Mouse (Mus musculus) left cerebral cortex, postnatal 25 days (tissue): ENCODE measurements around the gene Sdk2. TPM values are rescaled to one million over a fixed set of nuclear protein-coding genes. Genes with fewer than 3 reads are reported as not detected.

ENCODE experiments used
- DNase-seq, 2 experiments: peaks; one replicate each; pipeline ENCODE4 v3.0.0; 2022; ENCODE audit warnings: low spot score in 2 of 2, mixed read lengths in 1 of 2
- intact Hi-C: fragments of 180-260 bp; cut with DNase I; formaldehyde crosslinking; loops from one replicate; pipeline ENCODE4 v1.15.1; 2025
- total RNA-seq, 2 experiments: library from RNA; stranded (reverse); gene quantifications; 2 replicates each; pipeline ENCODE4 v1.2.3; 2021

Sdk2 gene
- total RNA-seq, 2 experiments from 2014 or later = 29.1 to 30.1 TPM

- intact Hi-C loops = no loop called here
- DNase-seq = no peak
These were observed 329.8 kb downstream of the Sdk2 start for GRCm38 (mm10) chr11:113736848-113737552.

- intact Hi-C loops = no loop called here
These were observed 331.7 kb downstream of the Sdk2 start for GRCm38 (mm10) chr11:113735151-113735550.

GRCm38 (mm10) chr11:113733631-113734364 is 333.0 kb downstream of the Sdk2 start:
- intact Hi-C loops = no loop called here
- no peak for DNase-seq

More at GRCm38 (mm10) chr11:113735151-113735550, 331.7 kb downstream of the Sdk2 start:
- no peak for DNase-seq

GRCm38 (mm10) chr11:113731945-113732612 is 334.8 kb downstream of the Sdk2 start:
- intact Hi-C loops = no loop called here
- no peak for DNase-seq

GRCm38 (mm10) chr11:113730879-113731278 is 336.0 kb downstream of the Sdk2 start:
- DNase-seq = no peak
- intact Hi-C loops = no loop called here

GRCm38 (mm10) chr11:113729917-113730316 is 336.9 kb downstream of the Sdk2 start:
- intact Hi-C loops = no loop called here
- no peak for DNase-seq

GRCm38 (mm10) chr11:113729239-113729638 is 337.6 kb downstream of the Sdk2 start:
- intact Hi-C loops = no loop called here
- DNase-seq = no peak

- intact Hi-C loops = no loop called here
- DNase-seq = no peak
These were observed 338.9 kb downstream of the Sdk2 start for GRCm38 (mm10) chr11:113727992-113728391.

GRCm38 (mm10) chr11:113726994-113727888 is 339.6 kb downstream of the Sdk2 start:
- no peak for DNase-seq
- intact Hi-C loops = no loop called here
